Mouse (Mus musculus) ES-E14 (cell line): ENCODE results near the gene Wipf2. TPM values are rescaled to one million over a fixed set of nuclear protein-coding genes. Genes with fewer than 3 reads are reported as not detected.

Source experiments
- DNase-seq: peaks from one replicate; pipeline ENCODE4 v3.0.0-alpha.2; 2013; ENCODE audit warnings: low read depth, low spot score
- H3K27ac ChIP-seq: 2 replicates; pipeline ENCODE4 v1.5.1; 2012; ENCODE audit warnings: low read depth, mild to moderate bottlenecking, low read length, moderate library complexity, mixed read lengths; ENCODE audit not compliant: poor library complexity, insufficient read depth, severe bottlenecking
- H3K36me3 ChIP-seq: 2 replicates; pipeline ENCODE4 v1.6.1; 2012; ENCODE audit warnings: mild to moderate bottlenecking, low read length, moderate library complexity, mixed read lengths; ENCODE audit not compliant: control insufficient read depth, poor library complexity, insufficient read depth, severe bottlenecking
- H3K4me1 ChIP-seq, 2 experiments: fragments of 150-350 bp in 1 of 2; sonication (generic) in 1 of 2; 2 replicates each; pipeline ENCODE4 v1.6.1; 2012; ENCODE audit warnings: low read length in 2 of 2, mild to moderate bottlenecking in 1 of 2, mixed read lengths in 1 of 2; ENCODE audit not compliant: control insufficient read depth in 2 of 2, insufficient read depth in 2 of 2, poor library complexity in 1 of 2
- H3K4me3 ChIP-seq, 2 experiments: fragments of 150-350 bp in 1 of 2; sonication (generic) in 1 of 2; 2 replicates each; pipeline ENCODE4 v1.5.1; 2012; ENCODE audit warnings: low read length in 2 of 2, low read depth in 1 of 2, mild to moderate bottlenecking in 1 of 2, mixed read lengths in 1 of 2; ENCODE audit not compliant: insufficient read depth in 1 of 2, poor library complexity in 1 of 2, severe bottlenecking in 1 of 2
- H3K9ac ChIP-seq: 2 replicates; pipeline ENCODE4 v1.6.1; 2012; ENCODE audit warnings: low read depth, mild to moderate bottlenecking, low read length, mixed read lengths; ENCODE audit not compliant: poor library complexity, insufficient read depth, severe bottlenecking
- H3K9me3 ChIP-seq: fragments of 150-350 bp; sonication (generic); 2 replicates; pipeline ENCODE4 v1.6.1; 2012; ENCODE audit warnings: low read depth, mild to moderate bottlenecking, low read length; ENCODE audit not compliant: control insufficient read depth, insufficient read depth
- CHD2 ChIP-seq: IDR thresholded peaks from 2 replicates; pipeline ENCODE4 v1.6.1; 2014; ENCODE audit warnings: mild to moderate bottlenecking, low read depth, low read length, inconsistent platforms
- HCFC1 ChIP-seq: IDR thresholded peaks from 2 replicates; pipeline ENCODE4 v1.6.1; 2012; ENCODE audit warnings: low read length, inconsistent platforms, borderline replicate concordance; ENCODE audit not compliant: insufficient read depth
- MAFK ChIP-seq: IDR thresholded peaks from 2 replicates; pipeline ENCODE4 v1.6.1; 2014; ENCODE audit warnings: mild to moderate bottlenecking, low read depth, low read length, inconsistent platforms; ENCODE audit not compliant: insufficient read depth
- ZC3H11A ChIP-seq: IDR thresholded peaks from 2 replicates; pipeline ENCODE4 v1.6.1; 2012; ENCODE audit warnings: low read depth, mild to moderate bottlenecking, inconsistent platforms, low read length, borderline replicate concordance
- ZNF384 ChIP-seq: IDR thresholded peaks from 2 replicates; pipeline ENCODE4 v1.6.1; 2012; ENCODE audit warnings: low read depth, low read length, inconsistent platforms
- in situ Hi-C, 2 experiments: fragments of 600-800 bp; cut with MboI; formaldehyde crosslinking; loops; one replicate each; pipeline ENCODE4 v1.15.1; 2025; ENCODE audit warnings: low sequenced_read_pairs in 2 of 2, inconsistent platforms in 1 of 2; ENCODE audit not compliant: unreplicated experiment in 2 of 2
- total RNA-seq: library from RNA; depleted of rRNA; stranded (reverse); fragments of 300-350 nt; gene quantifications from 2 replicates; pipeline ENCODE4 v1.2.3, GENCODE M21; 2012

The Wipf2 gene
- total RNA-seq, 1 experiment: 5.8 TPM

DNA sequence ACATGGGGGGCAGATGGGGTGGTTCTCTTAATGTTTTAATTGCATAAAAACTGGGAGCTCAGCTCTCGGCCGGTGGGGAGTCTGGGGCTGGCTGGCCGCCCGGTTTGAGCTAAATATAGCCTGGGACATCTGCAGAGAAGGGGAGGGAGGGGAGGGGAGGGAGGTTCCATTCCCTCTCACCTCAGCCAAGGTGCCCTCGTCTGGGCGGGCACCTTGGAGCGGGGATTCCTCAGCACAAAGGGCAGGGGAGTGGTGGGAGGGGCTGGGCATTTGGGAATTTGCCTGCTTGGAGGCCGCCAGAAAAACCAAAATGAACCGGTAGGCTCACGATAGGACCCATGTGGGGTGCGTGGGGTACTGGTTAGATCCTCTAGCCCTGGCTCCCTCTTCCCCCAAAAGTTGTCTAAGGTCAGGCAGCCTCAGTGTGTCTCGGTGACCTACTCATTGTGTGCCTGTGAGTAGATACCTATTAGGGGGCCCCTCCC, 77.9 kb downstream of the Wipf2 start:
- Histone ChIP-seq H3K4me3 (peak overlapping the region; percentile 60 to 64), H3K36me3 (no peaks in the 10 kb centered on the region), H3K4me1 (peaks cover 11 to 48% of the 10 kb centered on the region in 2 experiments), H3K9ac (peak overlapping the region; percentile 73), H3K27ac (peak overlapping the region; percentile 90), H3K9me3 (no peaks in the 10 kb centered on the region)
- in situ Hi-C loops: no loop called here
- no peak for DNase-seq
- TF ChIP-seq ZNF384: no peak
- no peak for TF ChIP-seq MAFK
- TF ChIP-seq CHD2: no peak
- no peak for TF ChIP-seq HCFC1
- TF ChIP-seq ZC3H11A: no peak

DNA sequence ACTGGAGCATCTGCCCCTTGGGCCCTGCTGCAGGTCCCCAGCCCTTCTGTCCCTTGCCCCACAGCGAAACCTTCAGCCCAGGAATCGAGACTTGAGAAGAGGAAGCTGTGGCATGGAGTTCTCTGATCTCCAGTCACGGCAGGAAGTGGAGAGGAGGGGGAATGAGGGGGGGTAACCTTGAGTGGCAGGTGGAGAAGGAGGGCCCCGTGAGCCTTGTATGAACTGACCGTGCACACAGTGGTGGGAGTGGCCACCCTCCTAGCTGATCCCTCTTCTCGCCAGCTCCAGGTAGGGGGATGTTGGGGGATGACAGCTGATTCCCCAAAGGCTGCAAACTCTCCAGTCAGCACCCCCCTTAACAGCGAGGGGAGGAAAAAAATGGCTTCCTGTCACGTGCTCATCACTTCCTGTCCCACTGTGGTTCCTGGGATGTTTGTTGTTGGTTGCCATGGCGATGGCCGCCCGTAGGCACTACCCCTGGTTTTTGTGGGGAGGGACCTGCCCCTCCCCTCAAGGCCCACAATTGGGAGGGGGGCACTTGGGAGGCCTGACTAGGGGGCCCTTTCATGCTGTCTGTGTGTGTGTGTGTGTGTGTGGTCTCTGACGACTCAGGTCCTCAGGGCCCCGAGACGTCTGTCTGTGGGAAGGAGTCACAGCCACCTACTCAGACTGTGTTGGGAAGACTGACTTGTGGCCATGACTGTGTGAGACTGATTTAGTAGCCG, 78.5 kb downstream of the Wipf2 start:
- H3K4me3 ChIP-seq: peak overlapping the region; percentile 60 to 64
- in situ Hi-C loops: no loop called here
- no peaks in the 10 kb centered on the region for H3K9me3 ChIP-seq
- no peak for DNase-seq
- peak overlapping the region; percentile 73 for H3K9ac ChIP-seq
- peak; percentile 36; the same call in 1 of the 2 replicates for TF ChIP-seq MAFK
- TF ChIP-seq CHD2: no peak
- TF ChIP-seq ZNF384: peak; percentile 96
- no peak for TF ChIP-seq ZC3H11A
- no peak for TF ChIP-seq HCFC1
- peaks cover 9 to 44% of the 10 kb centered on the region in 2 experiments for H3K4me1 ChIP-seq
- H3K27ac ChIP-seq: peak overlapping the region; percentile 90
- no peaks in the 10 kb centered on the region for H3K36me3 ChIP-seq

DNA sequence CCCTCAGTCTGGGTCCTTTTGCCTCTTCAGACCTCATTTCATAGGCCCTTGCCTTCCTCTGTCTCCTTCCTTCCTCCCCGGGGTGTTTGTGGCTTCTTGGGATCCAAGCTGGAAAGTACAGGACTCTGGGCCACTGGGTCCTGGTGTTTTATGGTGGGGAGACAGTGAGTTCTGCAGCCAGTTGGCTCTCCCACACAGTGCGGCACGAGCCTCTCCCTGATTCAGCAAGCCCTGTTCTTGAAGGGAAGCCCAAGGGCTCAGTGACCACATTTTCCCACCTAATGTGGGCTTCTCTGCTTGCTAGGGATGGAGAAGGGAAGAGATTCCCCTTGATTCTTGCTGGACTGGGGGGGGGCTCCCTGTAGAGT, 79.1 kb downstream of the Wipf2 start:
- Histone ChIP-seq H3K4me1 (peaks cover 8 to 43% of the 10 kb centered on the region in 2 experiments), H3K36me3 (no peaks in the 10 kb centered on the region), H3K9me3 (no peaks in the 10 kb centered on the region), H3K9ac (peak overlapping the region; percentile 57), H3K27ac (peak overlapping the region; percentile 90), H3K4me3 (peak overlapping the region in 1 of 2 experiments; percentile 64; a peak in 1 of 4 replicates)
- in situ Hi-C loops: no loop called here
- no peak for DNase-seq
- no peak for TF ChIP-seq ZC3H11A
- no peak for TF ChIP-seq MAFK
- TF ChIP-seq ZNF384: no peak
- TF ChIP-seq HCFC1: no peak
- TF ChIP-seq CHD2: no peak

DNA sequence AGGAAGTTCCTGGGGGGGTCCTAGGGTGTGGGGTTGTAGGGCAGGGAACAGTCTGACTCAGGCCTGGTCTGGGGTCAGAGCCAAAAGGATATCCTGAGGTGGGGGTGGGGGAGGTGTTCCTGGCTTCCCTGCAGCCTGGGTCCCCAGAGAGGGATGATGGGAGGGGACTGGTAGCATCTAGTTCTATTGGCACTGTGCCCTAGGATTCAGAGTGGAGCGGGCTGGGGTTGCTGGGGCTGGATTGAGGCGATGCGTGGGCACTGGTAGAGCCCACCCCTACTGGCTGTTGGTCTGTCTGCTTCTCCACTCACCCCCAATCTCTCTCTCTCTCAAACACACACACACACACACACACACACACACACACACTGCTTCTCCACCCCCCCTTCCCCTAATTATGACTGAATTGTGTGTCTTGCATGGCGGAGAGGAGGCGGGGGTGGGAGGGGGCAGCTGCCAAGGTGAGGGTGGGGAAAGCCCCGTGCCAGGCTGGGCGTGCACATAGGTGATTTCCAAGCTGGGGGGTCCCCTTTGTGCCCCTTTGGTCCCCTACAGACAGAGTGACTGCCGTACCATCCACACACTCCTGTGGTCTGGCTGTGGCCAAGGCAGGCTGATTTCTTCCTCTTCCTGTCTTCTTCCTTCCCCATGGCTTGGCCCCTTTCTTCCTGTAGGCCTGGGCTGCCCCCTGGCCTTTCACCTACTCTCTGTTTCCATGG, 79.6 kb downstream of the Wipf2 start:
- no peak overlapping the region for H3K4me3 ChIP-seq
- in situ Hi-C loops: no loop called here
- no peaks in the 10 kb centered on the region for H3K36me3 ChIP-seq
- H3K9me3 ChIP-seq: no peaks in the 10 kb centered on the region
- peak overlapping the region; percentile 90; the same call in 1 of the 2 replicates for H3K27ac ChIP-seq
- H3K9ac ChIP-seq: no peak overlapping the region
- no peak for DNase-seq
- H3K4me1 ChIP-seq: peaks cover 8 to 43% of the 10 kb centered on the region in 2 experiments
- TF ChIP-seq MAFK (no peak), ZC3H11A (no peak), HCFC1 (no peak), CHD2 (no peak), ZNF384 (no peak)
